Mouse (Mus musculus) heart, postnatal 0 days (tissue): Measurements from ENCODE around the gene Epo.

Experiments
- CTCF ChIP-seq: IDR thresholded peaks from 2 replicates; pipeline ENCODE4 v1.5.1; 2016; ENCODE audit warnings: antibody characterized with exemption, control low read depth, low read depth
- EP300 ChIP-seq: IDR thresholded peaks from 2 replicates; pipeline ENCODE4 v1.6.1; 2016; ENCODE audit warnings: antibody characterized with exemption, low read depth

GRCm38 (mm10) chr5:137474351-137474750, 58.7 kb downstream of the Epo start:
- TF ChIP-seq EP300 (no peak), CTCF (no peak)
